Mouse (Mus musculus) lung, postnatal 14 days (tissue): ENCODE results near the gene Bmpr1a.
"Not testable (repeated sequence)": the region's sequence is repeated elsewhere in the genome, so short reads cannot be mapped to it uniquely, and the experiment has no call there.

Source experiments
- DNase-seq: peaks from one replicate; pipeline ENCODE4 v3.0.0; 2021

Bmpr1a gene

DNA sequence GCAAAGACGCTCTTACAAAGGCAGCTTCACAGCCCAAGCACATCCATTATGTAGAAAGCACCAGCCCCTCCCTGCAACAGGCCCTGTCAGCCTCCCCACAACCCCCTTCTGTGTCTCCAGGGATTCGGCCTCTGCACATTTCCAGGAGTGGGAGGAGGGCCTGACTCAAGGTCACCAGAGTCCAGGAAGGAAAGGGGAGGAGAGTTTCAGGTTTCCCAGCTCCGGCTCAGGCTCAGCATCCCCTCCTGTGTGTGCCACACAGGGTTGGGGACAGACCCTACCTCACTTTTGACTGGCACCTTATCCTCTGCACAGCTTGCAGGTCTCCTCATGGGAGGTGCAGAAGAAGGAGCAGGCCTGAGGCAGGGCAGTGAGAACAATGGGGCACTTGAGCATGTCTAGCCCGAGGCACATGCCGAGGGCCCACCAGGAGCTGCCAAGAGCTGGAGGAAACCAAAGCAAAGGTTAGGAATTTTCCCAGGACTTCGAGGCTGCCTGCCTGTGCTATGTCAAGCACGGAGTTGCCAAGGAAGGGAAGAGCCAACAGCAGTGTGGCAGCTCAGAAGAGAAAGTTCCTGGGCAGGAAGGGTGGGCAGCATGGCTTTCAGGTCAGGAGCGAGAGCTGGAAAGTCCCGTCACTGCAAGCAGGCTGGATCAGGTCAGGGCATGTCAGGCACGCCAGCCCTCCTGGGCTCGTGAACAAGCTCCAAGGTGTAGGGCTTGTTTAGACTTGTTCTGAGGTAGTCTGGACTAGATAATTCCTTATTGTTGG lies 124.4 kb downstream of the Bmpr1a start:
- DNase-seq = no peak

DNA sequence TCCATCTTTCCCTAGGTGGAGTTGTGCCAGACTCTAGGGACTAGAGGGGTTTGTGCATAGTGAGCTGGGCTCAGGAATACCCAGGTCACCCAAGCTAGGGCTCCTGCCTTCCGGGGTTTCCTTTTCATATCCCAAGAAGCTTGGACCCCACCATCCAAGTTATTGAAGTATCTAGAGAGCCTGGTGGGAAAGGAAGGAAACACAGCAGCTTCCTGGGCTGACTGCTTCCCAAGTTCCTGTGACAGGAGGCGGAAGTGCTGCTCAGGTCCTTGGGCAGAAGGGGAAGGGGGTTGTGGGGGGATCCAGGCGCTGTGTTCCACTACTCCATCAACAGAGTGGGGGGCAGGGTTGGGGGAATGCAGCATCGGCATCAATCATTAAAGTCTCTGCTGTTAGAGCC lies 126.0 kb downstream of the Bmpr1a start:
- no peak for DNase-seq

DNA sequence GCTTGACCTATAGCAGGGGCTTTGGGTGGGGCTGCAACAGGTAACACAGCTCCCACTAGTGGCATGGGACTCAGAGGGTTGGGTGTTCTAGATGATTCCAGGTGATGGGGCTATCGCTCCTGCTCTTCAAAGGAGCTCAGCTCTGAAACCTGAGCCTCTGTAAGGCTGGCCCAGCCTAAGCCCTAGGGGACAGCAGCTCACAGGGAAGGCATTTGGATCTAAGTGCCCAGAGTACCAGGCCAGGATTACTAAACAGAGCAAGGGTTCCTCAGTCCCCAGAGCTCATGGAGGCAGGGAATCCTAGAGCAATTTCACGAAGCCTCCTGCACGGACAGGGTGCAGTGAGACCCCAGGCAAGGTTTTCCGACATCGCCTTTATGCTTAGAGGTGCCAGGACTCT lies 127.2 kb downstream of the Bmpr1a start:
- DNase-seq = no peak

DNA sequence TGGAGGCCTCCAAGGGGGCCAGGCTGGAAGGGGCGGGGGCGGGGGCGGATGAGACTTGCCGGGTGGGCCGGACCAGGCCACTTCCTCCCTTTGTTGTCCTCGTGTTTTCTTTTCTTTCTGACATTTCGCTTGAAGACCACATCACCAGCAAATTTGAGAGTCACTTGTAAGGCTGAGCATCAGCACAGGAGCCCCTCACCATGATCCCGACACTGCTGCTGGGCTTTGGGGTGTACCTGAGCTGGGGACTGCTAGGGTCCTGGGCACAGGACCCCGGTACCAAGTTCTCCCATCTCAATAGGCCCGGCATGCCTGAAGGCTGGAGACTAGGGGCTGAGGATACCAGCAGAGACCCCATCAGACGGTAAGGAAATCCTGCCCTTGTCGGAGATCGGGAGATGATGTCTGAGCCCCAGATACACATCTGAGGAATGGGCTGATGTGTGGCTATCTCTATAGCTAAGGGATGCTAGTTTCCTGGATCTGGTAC lies 127.7 kb downstream of the Bmpr1a start, which contains the start of gene Mmrn2:
Gene Mmrn2, plus strand, starts transcription at position 51 of the 490 bp plus-strand sequence.
- no peak for DNase-seq

DNA sequence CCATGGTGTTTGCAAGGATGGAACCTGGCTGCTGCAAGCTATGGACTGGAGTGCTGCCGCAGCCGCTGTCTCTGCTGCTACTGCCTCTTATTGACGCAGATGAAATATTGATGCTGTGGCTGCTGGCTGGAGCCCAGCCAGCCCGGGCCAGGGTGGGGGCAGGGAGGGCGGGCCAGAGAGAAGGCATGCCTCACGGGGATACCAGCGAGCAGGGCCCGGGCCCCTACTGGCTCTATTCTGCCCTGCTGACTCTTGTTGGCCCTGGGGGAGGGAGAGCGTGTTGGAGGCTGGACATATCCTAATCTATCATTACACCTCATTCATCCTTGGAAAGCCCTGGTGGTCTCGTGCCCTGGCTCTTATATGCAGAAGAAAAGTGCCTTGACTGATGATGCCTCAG lies 128.6 kb downstream of the Bmpr1a start, which contains the start of gene Sncg:
Gene Sncg, minus strand, starts transcription at position 213 of the 400 bp plus-strand sequence.
- DNase-seq = no peak

DNA sequence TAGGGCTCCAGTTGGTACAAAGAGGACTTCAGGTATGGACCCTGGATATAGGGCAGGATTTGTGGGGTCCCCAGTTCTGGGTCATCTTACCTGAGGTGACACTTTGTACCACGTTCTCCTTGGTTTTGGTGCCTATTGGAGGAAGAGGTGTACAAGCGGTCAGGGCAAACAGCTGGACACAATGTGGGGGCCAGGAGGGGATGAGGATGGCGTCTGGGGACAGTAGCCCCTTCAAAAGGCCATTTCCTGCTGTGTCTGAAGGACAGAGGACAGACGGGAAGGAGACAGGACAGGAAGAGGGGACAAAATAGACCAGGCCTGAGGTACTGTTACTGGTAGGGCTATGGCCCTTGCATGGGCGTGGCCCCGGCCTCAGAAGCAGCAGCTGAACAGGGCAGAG lies 129.6 kb downstream of the Bmpr1a start:
- DNase-seq = no peak

DNA sequence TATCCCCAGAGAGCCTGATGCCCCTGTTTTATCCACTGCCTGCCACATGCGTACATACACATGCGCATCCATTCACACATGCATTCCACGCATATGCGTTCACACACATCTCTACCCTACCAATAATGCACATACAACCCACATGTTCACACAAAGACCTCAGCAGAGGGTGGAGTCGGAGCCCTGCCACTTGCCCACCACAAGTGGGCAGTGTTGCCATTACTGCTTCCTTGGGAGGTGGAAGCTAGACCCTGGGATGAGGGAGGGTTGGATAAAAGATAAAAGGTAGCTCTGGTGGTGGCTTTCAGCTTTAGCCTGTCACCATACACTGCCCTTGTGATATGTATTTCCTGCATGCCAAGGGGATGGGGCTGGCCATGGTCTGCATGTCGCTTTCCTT lies 130.5 kb downstream of the Bmpr1a start:
- DNase-seq = peak; percentile 74

DNA sequence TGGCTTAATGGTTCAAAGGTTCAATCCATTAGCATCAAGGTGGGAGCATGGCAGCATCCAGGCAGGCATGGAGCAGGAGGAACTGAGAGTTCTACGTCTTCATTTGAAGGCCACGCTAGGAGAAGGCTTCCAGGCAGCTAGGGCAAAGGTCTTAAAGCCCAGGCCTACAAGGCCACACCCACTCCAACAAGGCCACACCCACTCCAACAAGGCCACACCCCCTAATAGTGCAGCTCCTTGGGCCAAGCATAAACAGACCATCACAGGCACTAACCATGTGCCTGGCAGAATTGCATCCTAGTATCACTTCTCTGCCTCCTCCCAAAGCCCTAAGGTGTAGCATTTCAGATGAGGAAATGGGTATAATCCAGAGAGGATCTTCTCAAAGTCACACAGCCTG lies 131.4 kb downstream of the Bmpr1a start:
- no peak for DNase-seq

DNA sequence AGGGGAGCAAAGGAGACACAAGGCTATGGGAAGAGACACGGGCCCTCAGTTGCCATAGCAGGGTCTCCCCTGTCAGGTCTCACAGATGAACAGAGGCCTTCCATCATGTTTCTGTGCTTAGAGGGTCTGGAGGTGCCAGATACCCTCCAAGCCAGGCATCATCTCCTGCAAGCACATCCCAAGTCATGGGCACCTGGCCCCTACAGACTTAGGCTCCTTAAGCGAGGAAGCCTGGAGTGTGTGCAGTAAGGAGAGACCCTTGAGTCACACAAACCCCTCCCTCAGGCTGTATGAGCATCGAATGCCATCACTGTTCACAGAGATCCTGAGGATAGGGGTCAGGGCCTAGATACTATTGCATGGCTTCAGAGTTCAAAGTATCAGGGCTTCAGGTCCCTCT lies 132.2 kb downstream of the Bmpr1a start:
- DNase-seq = no peak

DNA sequence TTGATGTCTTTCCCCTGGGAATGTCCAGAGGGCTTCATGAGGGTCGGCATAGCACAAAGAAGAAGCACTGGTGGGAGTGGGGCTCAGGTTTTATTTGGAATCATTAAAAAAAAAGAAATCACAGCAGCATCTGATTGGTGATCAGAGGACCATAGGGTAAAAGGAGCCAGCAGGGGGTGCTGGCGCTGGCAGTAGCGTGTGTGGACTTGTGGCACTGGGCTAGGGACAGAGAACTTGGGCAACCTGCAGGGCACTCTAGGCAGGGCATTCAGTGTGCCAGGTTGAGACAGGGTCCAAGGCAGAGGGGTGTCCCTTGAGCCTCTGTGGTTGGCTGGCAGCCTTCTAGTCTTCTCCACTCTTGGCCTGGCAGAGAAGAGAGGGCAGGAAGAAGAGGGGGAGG lies 132.9 kb downstream of the Bmpr1a start:
- DNase-seq = no peak

DNA sequence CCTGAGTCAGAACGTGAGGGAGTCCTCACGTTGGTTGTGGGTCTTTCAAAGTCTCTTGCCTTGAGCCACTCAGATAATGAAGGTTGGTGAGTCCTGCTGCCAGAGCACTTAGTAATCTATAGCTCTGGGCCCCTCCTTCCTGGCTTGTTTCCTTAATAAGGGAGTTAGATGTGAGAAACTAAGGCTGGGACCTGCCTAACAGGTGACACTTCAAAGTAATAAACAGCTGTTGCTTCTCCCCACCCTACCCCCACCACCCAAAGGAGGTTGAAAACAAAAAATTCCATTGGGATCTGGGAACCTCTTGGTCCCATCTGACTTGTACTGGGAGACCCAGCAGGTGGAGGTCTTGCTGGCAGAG lies 138.0 kb downstream of the Bmpr1a start:
- no peak for DNase-seq

DNA sequence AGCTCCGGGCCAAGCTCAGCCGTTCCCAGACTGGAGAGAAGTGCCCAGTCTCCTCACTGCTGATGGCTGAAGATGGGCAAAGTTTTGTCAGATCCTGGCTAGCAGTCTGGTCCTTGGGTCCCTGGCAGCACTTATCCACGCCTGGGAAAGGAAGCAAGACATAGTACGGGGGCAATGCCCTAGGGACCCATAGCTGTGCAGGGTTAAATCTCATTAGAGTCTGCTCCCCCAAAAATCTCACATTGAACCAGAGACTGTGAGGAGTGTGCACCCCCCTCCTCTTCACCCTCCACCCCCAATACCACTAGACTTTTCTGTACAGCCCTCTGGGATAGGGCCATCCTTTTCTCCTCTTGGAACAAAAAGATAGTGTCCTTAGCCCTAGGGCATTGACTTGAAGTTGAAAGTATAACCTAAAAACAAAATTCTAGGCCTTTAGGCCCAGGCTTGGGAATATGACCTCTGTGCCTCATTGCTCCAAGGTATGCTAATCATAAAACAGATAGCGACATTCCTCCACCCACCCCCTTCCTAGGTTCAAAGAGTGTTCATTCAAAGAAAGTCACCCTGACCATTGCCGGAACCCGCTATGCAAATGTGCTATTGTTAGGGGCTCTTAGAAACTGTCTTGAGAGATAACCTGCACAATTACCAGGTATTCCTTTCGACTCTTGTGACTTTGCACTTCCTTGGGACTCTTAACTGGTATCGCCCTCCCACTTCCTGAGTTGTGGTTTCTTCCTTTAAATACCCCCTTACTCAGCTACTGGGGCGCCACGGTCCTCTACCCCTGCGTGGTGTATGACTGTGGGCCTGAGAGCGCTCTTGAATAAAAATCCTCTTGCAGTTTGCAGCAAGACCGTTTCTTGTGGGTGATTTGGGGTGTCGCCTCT lies 138.6 kb downstream of the Bmpr1a start:
- DNase-seq = not testable (repeated sequence)

DNA sequence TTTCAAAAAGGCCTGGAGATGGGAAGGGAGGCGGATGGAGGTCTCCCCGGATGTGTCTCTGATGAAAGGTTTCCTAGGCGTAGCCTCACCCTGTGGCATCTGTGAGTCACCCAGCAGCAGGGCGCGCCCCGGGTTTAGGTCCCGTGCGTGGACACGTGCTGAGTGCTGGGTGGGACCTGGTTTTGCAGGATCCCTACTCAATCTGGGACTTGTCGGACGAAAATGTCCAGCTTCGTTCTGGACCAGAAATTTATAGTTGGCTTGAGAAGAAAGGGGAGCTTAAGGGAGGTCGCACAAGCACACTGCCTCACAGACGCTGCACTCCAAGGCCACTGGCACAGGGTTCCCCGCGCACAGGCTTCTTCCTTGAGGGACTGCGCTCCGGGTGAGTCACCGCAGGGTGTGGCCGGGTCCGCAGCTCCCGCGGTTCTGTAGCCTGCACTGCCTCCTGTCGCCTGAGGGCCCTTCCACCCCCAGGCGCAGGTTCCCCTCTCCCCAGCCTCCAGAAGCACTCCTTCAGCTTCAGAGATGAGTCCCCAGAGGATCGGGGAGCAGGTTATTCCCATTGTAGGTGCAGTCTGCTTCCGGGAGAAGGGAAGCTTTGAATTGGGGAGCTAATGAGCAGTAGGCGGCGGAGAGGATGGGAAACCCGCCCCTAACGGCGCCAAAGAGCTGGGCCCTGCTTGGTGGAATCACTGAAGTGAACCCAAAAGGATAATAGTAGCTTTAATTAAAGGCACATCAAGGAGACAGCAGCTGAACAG lies 139.5 kb downstream of the Bmpr1a start:
- DNase-seq = peak; percentile 71

DNA sequence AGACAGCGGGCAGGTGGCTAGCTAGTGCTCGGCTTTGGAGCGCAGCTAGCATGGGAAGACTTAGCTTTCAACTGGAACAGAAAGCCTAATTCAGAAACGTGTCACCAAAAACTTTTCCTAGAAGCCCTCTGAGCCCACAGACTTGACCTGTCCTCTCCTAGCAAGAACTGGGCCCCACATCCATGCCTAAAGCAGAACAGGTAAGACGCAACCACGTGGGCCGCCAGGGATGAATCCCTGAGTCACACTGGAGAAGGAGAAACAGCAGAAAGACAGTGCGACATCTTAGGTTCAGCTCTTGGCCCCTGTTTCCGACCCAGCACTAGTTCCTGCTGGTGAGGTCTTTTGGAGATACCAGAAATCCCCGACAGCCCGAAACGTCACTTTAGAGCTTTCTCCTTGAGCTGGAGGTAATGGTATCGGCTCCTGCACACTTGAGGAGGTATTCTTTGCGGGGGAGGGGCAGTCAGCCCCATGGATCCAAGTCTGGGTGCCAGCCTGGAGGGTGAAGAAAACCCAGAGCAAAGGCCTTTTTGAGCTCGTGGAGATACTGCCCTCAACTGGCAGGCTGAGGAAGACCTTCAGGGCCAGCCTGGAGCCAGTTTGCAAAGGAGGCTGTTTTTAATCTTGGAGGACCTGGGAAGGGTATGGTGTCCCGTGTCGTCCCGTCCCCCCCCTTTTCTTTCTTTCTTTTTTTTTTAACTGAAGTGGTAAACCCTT lies 140.3 kb downstream of the Bmpr1a start:
- DNase-seq = peak; percentile 66

DNA sequence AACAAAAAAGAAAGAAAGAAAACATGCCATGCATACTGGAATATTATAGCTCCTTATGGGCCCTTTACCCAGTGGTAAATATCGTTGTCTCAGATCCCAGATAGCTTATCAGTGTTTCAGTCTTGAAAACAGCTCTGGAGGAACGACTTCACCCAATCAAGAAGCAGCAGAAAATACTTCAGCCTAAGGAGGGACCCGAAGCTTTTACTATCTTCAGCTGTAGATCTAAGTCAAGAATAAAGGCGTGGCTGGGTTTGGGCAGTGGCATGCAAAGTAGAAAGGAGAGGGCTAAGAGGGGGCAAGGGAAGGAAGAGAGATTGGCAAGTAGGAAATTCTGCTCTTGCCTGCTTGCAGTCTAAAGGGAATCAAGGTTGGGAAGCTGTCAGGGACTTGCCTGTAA lies 141.0 kb downstream of the Bmpr1a start:
- no peak for DNase-seq
